Mouse (Mus musculus) heart, postnatal 0 days (tissue): ENCODE measurements around the gene Cog5.

Experiments used
- CTCF ChIP-seq: IDR thresholded peaks from 2 replicates; pipeline ENCODE4 v1.5.1; 2016; ENCODE audit warnings: antibody characterized with exemption, control low read depth, low read depth
- EP300 ChIP-seq: IDR thresholded peaks from 2 replicates; pipeline ENCODE4 v1.6.1; 2016; ENCODE audit warnings: antibody characterized with exemption, low read depth

DNA sequence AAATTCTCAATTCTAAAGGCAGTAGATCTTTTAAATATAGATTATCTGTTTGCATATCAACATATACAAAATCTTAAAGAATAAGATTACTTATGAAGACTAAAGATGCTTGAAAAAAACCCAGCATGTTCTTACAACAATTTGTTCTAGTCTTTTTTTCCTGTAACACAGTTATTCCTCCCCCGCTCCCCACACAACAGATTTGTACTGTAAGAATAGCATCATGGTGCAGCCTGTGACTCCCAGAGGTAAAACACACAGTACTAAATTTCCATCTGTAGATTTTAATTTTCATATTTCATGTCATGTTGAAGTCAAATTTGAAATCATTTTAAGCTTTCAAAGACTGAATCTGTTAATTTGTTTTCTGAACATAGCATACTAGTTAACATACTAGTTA is 75.5 kb downstream of the Cog5 start:
- TF ChIP-seq CTCF (no peak), EP300 (no peak)
